Mouse (Mus musculus): ENCODE data around the gene Fam219b.
A peak's percentile ranks its signal among the peaks of the same experiment; 100 is the strongest.

Fam219b gene

DNA sequence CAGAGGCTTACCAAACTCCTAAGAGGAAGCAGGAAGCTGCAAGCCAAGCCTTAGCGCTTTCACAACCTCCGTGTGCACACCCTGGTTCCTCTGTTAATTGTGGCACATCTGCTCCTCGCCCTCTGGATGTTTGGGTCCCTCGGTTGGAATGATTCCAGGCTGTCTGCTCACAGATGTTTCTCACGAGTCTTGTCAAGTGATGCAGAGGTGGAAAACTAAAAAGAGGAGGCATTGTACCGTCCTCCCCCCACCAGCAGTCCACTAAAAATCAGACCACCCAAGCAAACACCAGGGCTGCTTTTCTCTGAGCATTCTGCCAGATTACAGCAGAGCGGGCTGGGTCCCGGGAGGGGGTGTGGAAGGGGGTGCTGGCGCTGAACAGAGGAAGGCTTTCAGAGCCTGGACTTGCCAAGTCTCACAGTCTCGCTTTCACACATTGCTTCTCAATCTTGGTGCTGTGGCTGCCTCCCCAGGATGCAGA lies 28.5 kb downstream of the Fam219b start:
- no peak for DNase-seq (ENCODE audit: low spot score)

DNA sequence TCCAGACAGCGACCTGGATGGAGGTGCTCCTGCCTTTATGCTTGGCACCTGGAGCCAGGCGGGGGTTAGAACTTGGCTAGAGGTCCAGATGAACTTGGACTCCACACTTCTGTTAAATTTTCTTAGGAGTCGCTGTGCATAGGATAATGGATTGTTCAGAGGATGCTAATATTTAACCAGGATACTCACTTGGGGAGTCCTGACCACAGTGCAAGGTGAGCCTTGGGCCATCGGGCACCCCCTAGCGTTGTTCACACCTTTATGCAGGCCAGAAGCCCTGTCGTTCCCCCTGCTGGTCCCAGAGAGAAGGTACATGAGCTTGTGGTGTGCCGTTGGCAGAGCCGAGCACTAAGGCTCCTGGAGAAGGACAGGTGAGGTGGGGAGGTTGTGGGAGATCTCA lies 29.5 kb downstream of the Fam219b start:
- DNase-seq (ENCODE audit: low spot score), result no peak

DNA sequence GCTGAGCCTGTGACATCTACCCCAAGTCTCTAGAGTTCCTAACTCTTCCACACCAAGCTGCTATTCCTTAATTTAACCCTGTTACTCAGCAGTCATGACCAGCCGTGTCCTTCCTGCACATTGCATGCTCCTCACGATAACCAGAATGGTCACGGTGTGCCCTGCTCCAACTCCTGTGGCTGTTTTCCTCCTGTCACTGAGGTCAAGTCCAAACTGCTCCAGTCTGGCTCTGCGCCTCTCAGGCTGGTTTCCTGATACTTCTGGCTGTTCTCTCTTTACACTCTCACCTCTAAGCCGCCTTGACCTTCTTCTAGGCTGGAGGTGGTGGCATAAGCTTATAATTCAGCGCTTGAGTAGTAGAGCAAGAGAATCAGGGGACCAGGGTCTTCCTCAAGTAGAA lies 31.2 kb downstream of the Fam219b start:
- no peak for DNase-seq (ENCODE audit: low spot score)

DNA sequence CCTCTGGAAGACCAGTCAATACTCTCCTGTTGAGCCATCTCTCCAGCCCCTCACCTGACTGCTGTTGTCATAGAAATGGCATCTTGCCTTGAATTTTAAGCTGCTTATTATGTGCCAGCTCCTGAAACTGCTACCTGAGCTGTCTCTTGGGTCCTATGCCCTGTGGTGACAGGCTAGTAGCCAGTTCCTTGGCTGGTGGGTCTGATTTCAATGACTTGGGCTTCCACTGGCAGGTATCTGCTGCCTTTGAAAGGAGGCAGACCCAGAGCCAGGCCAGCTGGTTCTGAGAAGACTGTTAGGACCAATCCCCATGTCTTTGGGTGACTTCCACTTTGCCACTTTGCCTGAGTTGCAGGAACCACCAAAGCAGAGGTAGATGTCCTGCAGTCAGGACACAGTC lies 37.1 kb downstream of the Fam219b start:
- no peak for DNase-seq (ENCODE audit: low spot score)

DNA sequence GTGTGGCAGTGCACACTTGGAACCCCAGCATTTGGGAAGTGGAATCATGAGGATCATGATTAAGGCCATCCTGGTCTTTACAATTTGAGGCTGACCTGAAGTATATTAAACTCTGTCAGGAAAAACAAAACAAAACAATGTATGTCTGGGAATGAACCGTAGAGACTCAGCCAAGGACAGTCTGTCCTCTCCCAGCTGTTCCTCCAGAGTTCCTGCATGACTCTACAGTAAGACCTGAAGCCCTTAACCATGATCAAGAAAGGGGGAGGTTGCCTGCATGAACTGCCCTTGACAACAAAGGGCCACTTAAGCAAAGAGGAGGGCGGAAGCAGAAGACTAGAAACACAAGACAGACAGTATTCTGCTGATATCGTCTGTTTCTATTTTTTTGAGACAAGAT lies 38.2 kb downstream of the Fam219b start:
- DNase-seq (ENCODE audit: low spot score), result no peak

DNA sequence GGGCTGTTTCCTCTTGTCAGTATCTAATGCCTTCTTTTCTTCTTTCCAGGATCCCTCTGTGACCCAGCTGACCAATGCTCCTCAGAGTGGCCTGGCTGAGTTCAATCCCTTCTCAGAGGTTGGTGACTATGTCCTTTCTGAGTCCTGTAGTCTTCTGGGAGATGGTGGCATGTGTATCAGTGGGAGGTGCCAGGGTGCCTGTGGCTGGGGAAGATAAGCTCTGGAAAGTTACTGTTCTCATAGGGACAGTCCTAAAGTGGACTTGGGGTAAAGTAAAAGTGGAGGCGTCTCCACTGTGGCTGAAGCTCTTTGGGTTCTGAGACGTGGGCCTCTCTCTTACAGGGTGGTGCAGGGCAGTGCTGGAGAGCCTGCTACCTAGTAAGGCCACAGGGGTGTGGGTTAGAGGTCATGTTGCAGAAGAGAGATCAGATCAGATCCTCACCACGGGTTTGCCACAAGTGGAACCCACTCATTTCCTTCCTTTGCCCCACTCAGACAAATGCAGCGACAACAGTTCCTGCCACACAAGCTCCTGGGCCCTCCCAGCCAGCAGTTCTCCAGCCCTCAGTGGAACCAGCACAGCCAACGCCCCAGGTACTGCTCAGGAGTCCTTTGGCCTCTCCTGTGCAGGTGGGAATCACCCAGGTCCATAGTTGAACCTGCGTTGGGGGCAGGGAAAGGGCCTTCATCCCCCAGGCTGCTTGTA lies 40.0 kb downstream of the Fam219b start:
- DNase-seq (ENCODE audit: low spot score), result no peak

DNA sequence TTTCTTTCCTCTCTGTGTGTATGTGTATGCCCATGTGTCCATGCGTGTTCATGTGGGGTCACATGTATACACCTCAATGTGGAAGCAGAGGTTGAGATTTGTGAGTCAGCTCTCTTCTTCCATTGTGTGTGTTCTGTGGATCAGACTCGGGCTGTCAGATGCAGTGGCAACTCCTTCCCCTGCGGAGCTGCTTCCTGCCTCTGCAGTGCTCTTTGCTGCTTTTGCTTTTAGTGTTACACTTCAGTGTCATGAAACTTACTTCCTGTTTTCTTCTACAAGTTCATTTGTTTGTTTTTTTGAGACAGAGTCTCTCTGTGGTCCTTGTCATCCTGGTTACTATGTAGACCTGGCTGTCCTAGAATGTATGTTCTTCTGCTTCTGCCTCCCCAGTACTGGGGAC lies 47.7 kb downstream of the Fam219b start:
- DNase-seq (ENCODE audit: low spot score), result no peak

DNA sequence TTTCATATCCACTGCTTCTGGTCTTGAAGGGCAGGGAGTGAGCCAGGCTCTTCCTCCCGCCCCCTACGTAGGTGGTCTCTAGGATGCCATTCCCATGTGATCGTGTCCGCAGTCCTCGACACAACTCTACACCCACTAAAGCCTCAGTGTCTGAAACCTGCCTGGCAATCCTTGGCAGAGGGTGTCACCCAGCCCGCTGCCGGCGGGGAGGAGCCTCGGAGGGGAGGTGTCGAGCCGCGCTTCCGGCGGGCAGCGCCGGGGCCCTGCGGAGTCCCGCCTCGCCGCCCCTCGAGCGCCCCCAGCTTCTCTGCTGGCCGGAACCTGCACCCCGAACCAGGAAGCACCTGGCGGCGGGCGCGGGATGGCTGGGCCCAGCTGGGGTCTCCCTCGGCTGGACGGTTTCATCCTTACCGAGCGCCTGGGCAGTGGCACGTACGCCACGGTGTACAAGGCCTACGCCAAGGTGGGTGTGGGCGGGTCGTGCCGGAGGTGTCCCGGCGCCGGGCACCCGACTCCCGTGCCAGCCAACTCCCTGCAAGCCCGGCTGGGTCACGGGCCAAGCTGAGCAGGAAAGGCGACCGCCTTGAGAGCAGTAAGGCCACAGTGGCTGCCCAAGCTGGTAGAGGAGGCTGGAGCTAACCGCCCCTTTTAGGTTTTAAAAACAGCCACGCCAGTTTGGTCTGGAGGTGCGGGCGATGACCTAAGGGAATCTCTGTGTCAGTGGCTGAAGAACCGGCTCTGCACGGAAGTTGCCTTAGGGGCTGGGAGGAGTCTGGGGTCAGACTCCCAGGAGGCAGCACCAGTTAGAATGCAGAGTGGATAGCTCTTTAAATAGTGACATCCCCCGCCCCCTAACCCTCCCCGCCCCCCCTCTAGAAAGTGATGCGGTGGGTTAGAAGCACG lies 52.1 kb downstream of the Fam219b start, which contains the start of gene Ulk3:
Ulk3 (plus strand) TSS at position 229 of the 903 bp plus-strand sequence.
- DNase-seq (ENCODE audit: low spot score), result peak; percentile 77

DNA sequence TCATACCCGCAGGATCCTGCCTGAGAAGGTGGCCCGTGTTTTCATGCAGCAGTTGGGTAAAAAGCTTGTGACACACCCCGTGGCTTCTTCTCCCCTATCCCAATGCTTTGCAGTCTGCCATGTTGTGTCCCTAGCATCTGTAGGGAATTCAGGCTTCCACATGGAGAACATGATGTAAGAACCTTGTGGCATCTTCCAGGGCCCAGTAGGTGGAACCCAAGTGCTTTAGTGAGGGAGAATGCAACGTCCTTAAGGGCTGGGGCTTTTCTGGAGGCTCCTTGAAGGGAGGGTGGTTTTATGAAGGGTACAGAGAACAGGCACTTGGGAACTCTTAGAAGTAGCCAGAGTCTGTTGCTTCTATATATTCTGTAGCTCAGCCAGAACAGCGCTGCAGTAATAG lies 53.4 kb downstream of the Fam219b start:
- DNase-seq (ENCODE audit: low spot score), result no peak
